Mouse (Mus musculus): Measurements from ENCODE around the gene Zfp507.

GRCm38 (mm10) chr7:35754033-35754885 is 48.5 kb downstream of the Zfp507 start, which contains the start of gene Dpy19l3:
- TF ChIP-seq POLR2A (IDR thresholded peaks at IDR 0.05; ENCODE audit: insufficient read depth, low read length) (no peak), CTCF (IDR thresholded peaks at IDR 0.05; ENCODE audit: low read depth, low read length) (no peak), EP300 (IDR thresholded peaks at IDR 0.05; ENCODE audit: insufficient read depth, low read depth, low read length) (no peak)
